Mouse (Mus musculus) MEL (cell line): ENCODE results near the gene Micall1. TPM values are rescaled to one million over a fixed set of nuclear protein-coding genes. Genes with fewer than 3 reads are reported as not detected.

Experiments
- DNase-seq: peaks from one replicate; pipeline ENCODE4 v3.0.0; 2011; ENCODE audit warnings: low read depth, low spot score
- H3K27ac ChIP-seq: 2 replicates; pipeline ENCODE4 v1.5.1; 2012; ENCODE audit warnings: low read depth, mild to moderate bottlenecking, control low read depth, low read length, moderate library complexity; ENCODE audit not compliant: control insufficient read depth
- H3K27me3 ChIP-seq, 2 experiments: fragments of 150-350 bp in 1 of 2; sonication (generic) in 1 of 2; 2 replicates each; pipeline ENCODE4 v1.6.1; 2012; ENCODE audit warnings: low read length in 2 of 2, mild to moderate bottlenecking in 2 of 2, improper control_type of control experiment in 1 of 2, moderate library complexity in 1 of 2; ENCODE audit not compliant: insufficient read depth in 2 of 2, control insufficient read depth in 1 of 2
- H3K36me3 ChIP-seq, 2 experiments: 2 replicates each; pipeline ENCODE4 v1.6.1; 2012 to 2014; ENCODE audit warnings: low read length in 2 of 2, improper control_type of control experiment in 1 of 2, inconsistent platforms in 1 of 2, mild to moderate bottlenecking in 1 of 2; ENCODE audit not compliant: insufficient read depth in 2 of 2, control insufficient read depth in 1 of 2
- H3K4me1 ChIP-seq, 2 experiments: fragments of 150-350 bp in 1 of 2; sonication (generic) in 1 of 2; 2 replicates each; pipeline ENCODE4 v1.6.1; 2012; ENCODE audit warnings: low read length in 2 of 2, improper control_type of control experiment in 1 of 2, mild to moderate bottlenecking in 1 of 2; ENCODE audit not compliant: insufficient read depth in 2 of 2, control insufficient read depth in 1 of 2
- H3K4me3 ChIP-seq, 2 experiments: fragments of 150-350 bp in 1 of 2; sonication (generic) in 1 of 2; 2 replicates each; pipeline ENCODE4 v1.5.1; 2012; ENCODE audit warnings: low read depth in 2 of 2, low read length in 2 of 2, mild to moderate bottlenecking in 2 of 2, moderate library complexity in 2 of 2, control low read depth in 1 of 2, improper control_type of control experiment in 1 of 2; ENCODE audit not compliant: control insufficient read depth in 1 of 2, insufficient read depth in 1 of 2
- H3K79me2 ChIP-seq: 2 replicates; pipeline ENCODE4 v1.6.1; 2012; ENCODE audit warnings: mild to moderate bottlenecking, low read length, moderate library complexity; ENCODE audit not compliant: control insufficient read depth, poor library complexity, insufficient read depth
- H3K9ac ChIP-seq: 2 replicates; pipeline ENCODE4 v1.6.1; 2012; ENCODE audit warnings: low read depth, mild to moderate bottlenecking, control low read depth, low read length, moderate library complexity; ENCODE audit not compliant: control insufficient read depth, poor library complexity, severe bottlenecking
- H3K9me3 ChIP-seq: fragments of 150-350 bp; sonication (generic); replicated peaks from 2 replicates; pipeline ENCODE4 v1.6.1; 2012; ENCODE audit warnings: mild to moderate bottlenecking, low read length, improper control_type of control experiment, moderate library complexity; ENCODE audit not compliant: insufficient read depth
- E2F4 ChIP-seq: IDR thresholded peaks from 2 replicates; pipeline ENCODE4 v1.6.1; 2011; ENCODE audit warnings: low read depth, low read length, improper control_type of control experiment, borderline replicate concordance
- ELF1 ChIP-seq: IDR thresholded peaks from 2 replicates; pipeline ENCODE4 v1.6.1; 2014; ENCODE audit warnings: low read depth, mild to moderate bottlenecking, inconsistent platforms, low read length, improper control_type of control experiment, moderate library complexity
- NELFE ChIP-seq: IDR thresholded peaks from 2 replicates; pipeline ENCODE4 v1.6.1; 2011; ENCODE audit warnings: low read depth, low read length, improper control_type of control experiment
- RAD21 ChIP-seq: IDR thresholded peaks from 2 replicates; pipeline ENCODE4 v1.6.1; 2011; ENCODE audit warnings: mild to moderate bottlenecking, low read depth, low read length, improper control_type of control experiment
- polyA plus RNA-seq, 2 experiments: library from polyadenylated mRNA; stranded (reverse) in 1 of 2; unstranded in 1 of 2; fragments of >175 nt in 1 of 2; fragments of >200 nt in 1 of 2; gene quantifications; 2 replicates each; pipeline versions ENCODE4 v1.2.1 to v1.2.4; 2012; ENCODE audit warnings: low replicate concordance in 2 of 2, low read depth in 1 of 2; ENCODE audit not compliant: insufficient read length in 2 of 2, insufficient read depth in 1 of 2, missing spikeins in 1 of 2
- total RNA-seq: library from RNA; depleted of rRNA; stranded (reverse); fragments of 300-350 nt; gene quantifications from 2 replicates; pipeline ENCODE4 v1.2.3, GENCODE M21; 2012; rRNA removed

Gene Micall1
- total and polyA plus RNA-seq, 3 experiments = 4.8 to 13.5 TPM; not detected in 1

DNA sequence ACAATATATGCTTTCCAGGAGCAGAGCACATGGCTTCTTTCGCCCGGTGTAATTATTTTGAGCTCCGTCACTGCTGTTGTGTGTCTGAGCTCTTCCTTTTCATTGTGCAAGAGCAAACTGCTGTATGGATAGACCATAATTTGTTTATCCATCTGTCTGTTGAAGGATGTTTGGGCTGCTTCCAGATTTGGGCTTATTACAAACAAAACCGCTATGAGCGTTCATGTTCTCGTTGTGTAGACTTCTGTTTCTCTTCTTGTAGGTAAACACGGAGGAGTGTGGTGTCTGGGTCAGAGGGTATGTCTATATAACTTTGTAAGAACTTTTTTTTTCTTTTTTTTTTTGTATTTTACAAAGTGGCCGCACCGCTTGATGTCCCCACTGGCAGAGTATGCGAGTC lies 76.5 kb downstream of the Micall1 start:
- H3K4me1 ChIP-seq = no peaks in the 10 kb centered on the region
- no peak overlapping the region for H3K27ac ChIP-seq
- TF ChIP-seq ELF1 (no peak), NELFE (no peak), RAD21 (no peak), E2F4 (no peak)
- TF ChIP-seq, all 39 proteins: peak for 0
- no peaks in the 10 kb centered on the region for H3K79me2 ChIP-seq
- H3K36me3 ChIP-seq = no peaks in the 10 kb centered on the region
- H3K27me3 ChIP-seq = peaks cover 14 to 19% of the 10 kb centered on the region in 2 experiments
- no peak for DNase-seq
- no peak overlapping the region for H3K4me3 ChIP-seq
- no peak overlapping the region for H3K9ac ChIP-seq
- H3K9me3 ChIP-seq = no peaks in the 10 kb centered on the region

Other genes starting within 250 kb of the Micall1 start
- 16.1 and 18.2 TPM in 2 replicates for gene Gga1, start 231.7 kb upstream of the Micall1 start, total RNA-seq
- 10 to 100 TPM in 1 of 2 experiments, not detected in 1; 48.1 TPM for gene Gga1, start 231.7 kb upstream of the Micall1 start, polyA plus RNA-seq
- gene Gm49510, start 209.2 kb upstream of the Micall1 start, total RNA-seq = 0.27 TPM in 1 of 2 replicates, not detected in the other
- under 1 TPM in 1 of 2 experiments, not detected in 1; 0.17 TPM for gene Gm49510, start 209.2 kb upstream of the Micall1 start, polyA plus RNA-seq
- gene Sh3bp1, start 209.1 kb upstream of the Micall1 start, total RNA-seq = 17.1 and 21.0 TPM in 2 replicates
- gene Sh3bp1, start 209.1 kb upstream of the Micall1 start, polyA plus RNA-seq = 10 to 100 TPM in 1 of 2 experiments, not detected in 1; 80.2 TPM
- 16.7 and 21.5 TPM in 2 replicates for gene Pdxp, start 195.0 kb upstream of the Micall1 start, total RNA-seq
- 10 to 100 TPM in 1 of 2 experiments, not detected in 1; 25.4 TPM for gene Pdxp, start 195.0 kb upstream of the Micall1 start, polyA plus RNA-seq
- gene Lgals1, start 182.2 kb upstream of the Micall1 start, total RNA-seq = 974 and 1,054 TPM in 2 replicates
- gene Lgals1, start 182.2 kb upstream of the Micall1 start, polyA plus RNA-seq = 1,000 to 10,000 TPM in 1 of 2 experiments, 100 to 1,000 TPM in 1; 646 to 1,010 TPM
- 39.0 and 40.8 TPM in 2 replicates for gene Nol12, start 174.0 kb upstream of the Micall1 start, total RNA-seq
- 100 to 1,000 TPM in 1 of 2 experiments, not detected in 1; 127 TPM for gene Nol12, start 174.0 kb upstream of the Micall1 start, polyA plus RNA-seq
- 18.4 and 21.3 TPM in 2 replicates for gene Triobp, start 161.2 kb upstream of the Micall1 start, total RNA-seq
- gene Triobp, start 161.2 kb upstream of the Micall1 start, polyA plus RNA-seq = 10 to 100 TPM in 1 of 2 experiments, not detected in 1; 31.3 TPM
- 28.2 and 33.5 TPM in 2 replicates for gene H1f0, start 80.4 kb upstream of the Micall1 start, total RNA-seq
- gene H1f0, start 80.4 kb upstream of the Micall1 start, polyA plus RNA-seq = 100 to 1,000 TPM in 1 of 2 experiments, 10 to 100 TPM in 1; 46.8 to 213 TPM
- gene Galr3, start 67.0 kb upstream of the Micall1 start, total RNA-seq = 2.5 and 2.6 TPM in 2 replicates
- gene Galr3, start 67.0 kb upstream of the Micall1 start, polyA plus RNA-seq = 1 to 10 TPM in 1 of 2 experiments, not detected in 1; 4.5 TPM
- gene Ankrd54, start 46.0 kb upstream of the Micall1 start, total RNA-seq = 42.3 and 43.4 TPM in 2 replicates
- gene Ankrd54, start 46.0 kb upstream of the Micall1 start, polyA plus RNA-seq = 10 to 100 TPM in 1 of 2 experiments, not detected in 1; 62.2 TPM
- gene Eif3l, start 33.7 kb upstream of the Micall1 start, total RNA-seq = 394 and 395 TPM in 2 replicates
- gene Eif3l, start 33.7 kb upstream of the Micall1 start, polyA plus RNA-seq = 100 to 1,000 TPM; 301 to 442 TPM
- 362 and 423 TPM in 2 replicates for gene Polr2f, start 32.1 kb downstream of the Micall1 start, total RNA-seq
- gene Polr2f, start 32.1 kb downstream of the Micall1 start, polyA plus RNA-seq = 100 to 1,000 TPM in 1 of 2 experiments, not detected in 1; 510 TPM
- gene 1700088E04Rik, start 32.4 kb downstream of the Micall1 start, total RNA-seq = 4.0 and 4.9 TPM in 2 replicates
- 1 to 10 TPM in 1 of 2 experiments, not detected in 1; 9.3 TPM for gene 1700088E04Rik, start 32.4 kb downstream of the Micall1 start, polyA plus RNA-seq
- not detected in 2 replicates for gene Sox10, start 56.3 kb downstream of the Micall1 start, total RNA-seq
- gene Sox10, start 56.3 kb downstream of the Micall1 start, polyA plus RNA-seq = not detected
- 17.6 and 20.8 TPM in 2 replicates for gene Pick1, start 120.3 kb downstream of the Micall1 start, total RNA-seq
- 10 to 100 TPM in 1 of 2 experiments, not detected in 1; 24.3 TPM for gene Pick1, start 120.3 kb downstream of the Micall1 start, polyA plus RNA-seq
- gene Gm49486, start 120.5 kb downstream of the Micall1 start, total RNA-seq = 0.12 and 0.16 TPM in 2 replicates
- gene Gm49486, start 120.5 kb downstream of the Micall1 start, polyA plus RNA-seq = under 1 TPM in 1 of 2 experiments, not detected in 1; 0.46 TPM
- gene Slc16a8, start 145.9 kb downstream of the Micall1 start, total RNA-seq = 0.15 TPM in 1 of 2 replicates, not detected in the other
- under 1 TPM in 1 of 2 experiments, not detected in 1; 0.47 TPM for gene Slc16a8, start 145.9 kb downstream of the Micall1 start, polyA plus RNA-seq
- 1.1 TPM in 1 of 2 replicates, not detected in the other for gene Baiap2l2, start 176.6 kb downstream of the Micall1 start, total RNA-seq
- gene Baiap2l2, start 176.6 kb downstream of the Micall1 start, polyA plus RNA-seq = under 1 TPM in 1 of 2 experiments, not detected in 1; 0.60 TPM
- gene Pla2g6, start 219.5 kb downstream of the Micall1 start, total RNA-seq = 11.8 and 12.0 TPM in 2 replicates
- 10 to 100 TPM in 1 of 2 experiments, not detected in 1; 24.7 TPM for gene Pla2g6, start 219.5 kb downstream of the Micall1 start, polyA plus RNA-seq
- 3.3 TPM in 2 replicates for gene Maff, start 237.7 kb downstream of the Micall1 start, total RNA-seq
- gene Maff, start 237.7 kb downstream of the Micall1 start, polyA plus RNA-seq = 1 to 10 TPM in 1 of 2 experiments, not detected in 1; 5.8 TPM